Mouse (Mus musculus) right cerebral cortex, postnatal 14 days (tissue): Measurements from ENCODE around the gene Slc9b1.
A peak's percentile ranks its signal among the peaks of the same experiment; 100 is the strongest.

ENCODE experiments used
- DNase-seq: peaks from one replicate; pipeline ENCODE4 v3.0.0; 2022

Gene Slc9b1

DNA sequence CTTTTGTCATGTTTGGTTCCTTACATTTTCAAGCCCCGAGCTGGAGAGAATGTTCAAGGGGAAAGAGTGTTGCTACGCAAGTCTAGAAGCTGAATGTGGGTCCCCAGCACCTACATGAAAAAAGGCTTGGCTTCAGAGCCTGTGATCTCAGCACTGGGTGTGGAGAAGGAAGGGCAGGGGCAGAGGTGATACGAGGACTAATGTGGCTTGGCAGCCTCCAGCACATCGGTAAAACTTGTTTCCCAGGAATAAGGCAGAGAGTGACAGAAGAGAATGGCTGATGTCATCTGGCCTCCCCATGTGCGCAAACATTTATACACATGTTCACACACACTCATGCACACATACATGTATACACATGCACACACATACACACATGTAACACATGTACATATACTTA, 47.3 kb downstream of the Slc9b1 start:
- no peak for DNase-seq

DNA sequence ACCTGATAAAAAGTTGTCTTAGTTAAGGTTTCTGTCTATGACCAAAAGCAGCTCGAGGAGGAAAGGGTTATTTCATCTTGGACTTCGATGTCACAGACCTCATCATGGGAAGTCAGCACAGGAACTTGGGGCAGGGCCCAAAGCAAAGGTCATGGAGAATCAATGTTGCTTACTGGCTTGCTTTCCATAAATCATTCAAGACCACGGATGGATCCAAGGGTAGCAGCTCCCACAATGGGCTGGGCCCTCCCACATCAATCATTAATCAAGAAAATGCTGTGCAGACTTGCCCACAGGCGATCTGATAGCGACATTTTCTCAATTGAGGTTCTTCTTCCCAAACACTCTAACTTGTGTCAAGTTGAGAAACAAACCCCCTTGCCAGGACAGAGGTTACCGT, 48.3 kb downstream of the Slc9b1 start:
- DNase-seq = no peak

DNA sequence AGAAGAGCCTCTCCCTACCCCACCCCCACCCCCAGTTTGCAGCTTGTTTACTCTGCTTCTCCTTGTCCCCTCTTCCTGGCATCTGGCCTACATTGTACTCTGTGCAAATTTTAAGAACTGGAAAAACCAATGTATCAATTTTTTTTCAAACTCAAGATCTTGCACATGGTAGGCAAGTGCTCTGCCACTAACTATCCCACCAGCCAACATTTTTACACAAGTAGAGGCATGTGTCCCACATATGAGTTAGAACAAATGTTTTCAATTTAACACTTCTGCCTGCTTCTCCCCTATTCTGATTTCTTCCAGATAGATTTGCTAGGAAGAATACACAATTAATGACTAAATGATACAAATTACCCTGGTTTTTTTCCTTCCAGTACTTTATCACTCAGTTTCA, 49.3 kb downstream of the Slc9b1 start:
- DNase-seq = no peak

DNA sequence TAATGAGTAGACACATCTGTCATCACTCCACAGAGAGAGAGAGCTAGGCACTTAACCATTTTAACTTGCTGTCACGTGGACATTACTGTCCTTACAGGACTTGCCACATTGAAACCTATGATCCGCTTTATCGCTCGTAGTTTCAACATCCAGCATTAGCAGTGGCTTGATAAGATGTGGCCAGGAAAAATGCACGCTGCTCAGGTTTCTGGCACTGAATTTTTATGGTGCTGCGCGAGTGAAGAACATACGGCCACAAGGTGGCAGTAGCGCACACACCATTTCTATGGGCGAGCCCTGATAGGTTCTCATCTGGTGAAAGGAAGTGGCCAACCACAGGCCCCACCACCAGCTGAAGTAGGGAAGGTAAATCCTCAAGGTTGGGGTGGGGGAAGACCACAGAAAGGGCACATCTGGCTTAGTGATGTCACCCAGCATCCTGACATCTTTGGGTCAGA, 54.4 kb downstream of the Slc9b1 start:
- DNase-seq = peak; percentile 92

DNA sequence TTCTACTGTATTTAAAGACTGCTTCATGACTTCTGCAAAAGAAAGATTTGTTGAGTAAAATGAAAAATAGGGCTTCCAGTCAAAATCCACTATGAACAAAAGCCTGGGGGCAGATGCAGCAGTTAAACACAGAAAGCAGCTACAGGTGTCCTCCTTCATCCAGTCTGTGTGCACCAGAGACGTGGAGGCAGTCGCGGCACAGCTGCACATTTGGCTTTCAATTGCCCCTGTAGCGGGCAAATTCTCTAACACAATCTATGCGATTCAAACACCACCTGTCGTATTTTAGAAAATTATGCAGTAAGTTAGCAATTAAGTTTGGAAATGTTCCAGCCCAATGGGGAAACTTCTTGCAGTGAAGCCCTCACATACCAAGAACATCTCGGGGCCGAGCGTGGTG, 55.4 kb downstream of the Slc9b1 start:
- no peak for DNase-seq

DNA sequence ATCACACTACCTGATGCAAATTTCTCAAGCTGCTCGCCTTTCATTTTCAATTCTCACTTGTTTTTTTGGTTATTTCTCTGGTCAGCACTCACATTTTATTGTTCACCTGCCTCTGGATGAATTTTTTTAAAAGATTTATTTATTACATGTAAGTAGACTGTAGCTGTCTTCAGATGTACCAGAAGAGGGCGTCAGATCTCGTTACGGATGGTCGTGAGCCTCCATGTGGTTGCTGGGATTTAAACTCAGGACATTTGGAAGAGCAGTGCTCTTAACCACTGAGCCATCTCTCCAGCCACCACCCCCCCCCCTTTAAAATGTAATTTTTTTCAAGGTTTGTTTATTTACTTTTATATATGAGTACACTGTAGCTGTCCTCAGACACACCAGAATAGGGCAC, 56.0 kb downstream of the Slc9b1 start:
- DNase-seq = no peak

DNA sequence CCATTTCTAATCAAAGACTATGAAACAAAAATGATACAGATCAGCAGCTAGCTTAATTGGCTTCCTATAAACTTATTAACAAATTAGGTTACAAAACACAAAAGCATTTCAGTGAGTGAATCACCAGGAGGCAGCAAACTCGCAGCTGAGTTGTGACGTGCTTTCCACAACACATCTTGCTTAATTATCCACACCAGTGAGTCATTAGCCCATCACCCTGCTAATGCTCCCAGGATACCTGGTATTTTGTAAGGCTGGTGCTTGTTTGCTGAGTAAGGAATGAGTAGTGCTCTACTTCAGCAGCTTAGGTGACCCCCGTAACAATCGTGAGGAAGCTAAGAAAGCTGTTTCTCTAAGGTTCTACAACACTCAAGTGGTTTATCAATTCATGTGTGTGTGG, 56.8 kb downstream of the Slc9b1 start:
- no peak for DNase-seq

DNA sequence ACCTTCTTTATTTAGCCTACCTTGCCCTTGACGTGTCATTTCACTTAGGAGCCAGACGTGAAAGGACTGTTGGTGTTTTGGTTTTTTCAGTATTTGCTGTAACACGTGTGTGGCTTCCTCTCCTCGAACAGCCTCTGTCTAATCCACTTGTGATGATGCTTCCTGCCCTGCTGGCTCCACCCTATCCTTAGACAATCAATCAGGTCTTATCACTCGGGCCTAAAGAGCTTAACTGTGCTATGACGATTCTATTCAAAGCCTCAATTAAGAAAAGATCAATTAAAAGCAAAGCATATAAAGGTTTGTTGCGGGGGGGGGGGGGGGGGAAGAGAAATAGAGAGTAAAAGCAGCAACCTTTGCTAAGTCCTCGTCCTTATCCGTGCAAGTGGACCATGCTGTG, 59.5 kb downstream of the Slc9b1 start:
- DNase-seq = no peak

DNA sequence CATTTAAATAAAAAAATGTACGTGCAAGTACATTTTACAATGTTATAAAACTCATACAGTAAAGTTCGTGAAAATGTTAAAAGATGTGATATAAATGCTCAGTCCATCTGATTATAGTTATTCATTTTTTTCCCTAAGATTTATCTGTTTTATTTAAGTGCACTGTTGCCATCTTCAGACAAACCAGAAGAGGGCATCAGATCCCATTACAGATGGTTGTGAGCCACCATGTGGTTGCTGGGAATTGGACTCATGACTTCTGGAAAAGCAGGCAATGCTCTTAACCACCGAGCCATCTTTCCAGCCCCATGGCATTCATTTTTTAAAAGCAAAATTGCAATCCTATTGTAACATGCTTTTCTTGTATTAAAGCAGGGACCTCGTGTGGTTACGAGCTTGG, 61.4 kb downstream of the Slc9b1 start:
- DNase-seq = no peak

DNA sequence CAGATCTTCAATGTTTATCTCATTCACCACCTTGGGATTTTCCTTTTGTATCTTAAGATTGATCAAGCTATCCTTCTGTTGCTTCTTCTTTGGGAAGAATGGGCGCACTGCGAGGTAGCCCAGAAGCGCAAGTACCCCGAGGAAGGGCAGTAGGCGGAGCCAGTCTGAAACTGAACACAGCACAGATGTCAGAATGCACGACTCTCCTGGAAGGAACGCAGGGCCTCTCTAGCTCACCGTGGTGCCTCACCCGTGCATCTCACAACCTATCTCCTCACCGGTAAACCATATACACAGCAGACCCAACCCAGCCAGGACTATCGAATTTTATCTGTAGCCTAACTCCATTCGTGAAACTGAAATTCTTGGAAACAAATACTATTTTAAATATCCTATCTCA, 63.2 kb downstream of the Slc9b1 start:
- no peak for DNase-seq

DNA sequence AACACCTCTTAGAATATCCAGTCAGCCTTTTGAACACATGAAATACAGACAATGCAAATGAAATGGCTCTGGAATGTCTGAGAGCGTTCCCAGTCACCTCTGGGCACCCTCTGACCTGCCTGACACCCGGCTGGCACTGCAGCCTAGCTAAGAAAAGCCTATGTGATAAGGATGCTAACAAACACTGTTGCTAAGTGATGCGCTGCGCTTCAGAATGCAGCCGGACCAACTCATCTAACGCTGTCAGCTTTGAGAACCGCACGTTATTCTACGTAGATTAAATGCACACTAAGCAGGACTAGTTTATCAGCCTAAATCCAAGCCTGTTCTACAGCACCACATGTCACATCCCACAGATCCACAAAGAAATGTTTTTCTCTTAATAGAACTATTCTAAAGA, 64.0 kb downstream of the Slc9b1 start:
- no peak for DNase-seq

DNA sequence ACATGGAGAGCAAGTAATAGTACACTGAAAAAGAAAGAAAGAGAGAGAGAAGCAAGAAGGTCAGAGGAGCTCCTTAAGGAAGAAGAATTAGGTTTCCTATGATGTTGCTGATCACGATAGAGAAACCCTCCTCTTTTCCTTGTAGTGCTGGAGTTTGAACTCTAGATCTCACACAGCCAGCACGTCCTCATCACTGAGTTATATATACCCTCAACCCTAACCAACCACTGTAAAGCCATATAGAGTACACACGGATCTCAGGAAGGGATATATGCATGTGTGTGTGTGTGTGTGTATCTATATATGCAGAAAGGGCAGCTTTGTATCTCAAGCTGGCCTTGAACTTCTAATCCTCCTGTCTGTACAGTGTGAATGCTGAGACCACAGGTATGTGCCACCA, 69.4 kb downstream of the Slc9b1 start:
- no peak for DNase-seq

DNA sequence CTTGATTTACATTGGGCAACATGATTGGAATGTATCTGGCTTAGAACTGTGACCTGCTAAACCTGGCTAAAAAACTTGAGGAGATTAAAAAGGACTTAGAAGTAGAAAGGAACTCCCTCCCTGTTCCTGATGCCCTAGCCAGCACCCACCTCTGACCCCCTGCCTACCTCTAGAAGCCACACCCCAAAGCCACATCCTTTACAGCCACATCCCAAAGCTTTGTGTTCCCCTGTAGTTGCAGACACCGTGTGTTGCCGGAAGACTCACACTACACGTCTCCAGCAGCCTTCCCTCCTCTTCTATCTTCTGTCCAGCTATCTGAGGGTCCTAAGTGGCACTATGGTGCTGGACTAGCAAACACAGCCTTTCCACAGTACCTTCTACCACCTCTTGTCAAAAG, 70.0 kb downstream of the Slc9b1 start:
- DNase-seq = no peak

DNA sequence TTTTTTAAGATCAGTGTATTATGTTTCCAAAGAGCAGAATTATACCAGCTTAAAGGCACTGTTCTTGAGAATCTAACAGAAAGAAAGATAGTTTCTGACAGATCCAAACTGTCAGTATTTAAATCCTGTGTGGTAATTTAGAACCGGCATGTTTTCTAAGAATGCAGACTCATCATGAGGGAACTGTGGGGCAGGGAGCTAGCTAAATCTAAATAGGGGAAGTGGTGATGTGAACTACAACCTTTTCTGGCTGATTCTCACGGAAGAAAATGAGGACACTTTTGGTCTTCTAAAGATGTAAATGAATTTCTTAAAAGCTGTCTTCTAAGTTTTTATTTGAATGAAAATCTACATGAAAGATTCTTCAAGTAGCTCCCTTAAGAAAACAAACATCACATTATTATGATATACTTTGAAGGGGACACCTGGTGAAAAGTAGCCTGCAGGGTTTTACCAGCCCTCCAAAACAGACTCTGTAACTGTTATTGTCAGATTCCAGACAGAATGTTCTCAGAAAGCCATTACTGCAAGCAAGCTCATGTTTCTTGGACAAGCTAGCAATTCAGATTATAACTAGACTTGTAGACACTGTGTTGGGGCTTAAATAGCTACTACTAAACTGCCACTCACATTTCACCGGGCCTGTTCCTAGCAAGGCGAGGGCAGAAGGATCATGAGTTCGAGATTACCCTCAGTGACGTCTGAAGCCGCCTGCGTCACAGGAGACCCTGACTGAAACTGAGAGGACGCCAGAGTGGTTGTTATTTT, 72.9 kb downstream of the Slc9b1 start:
- DNase-seq = no peak

DNA sequence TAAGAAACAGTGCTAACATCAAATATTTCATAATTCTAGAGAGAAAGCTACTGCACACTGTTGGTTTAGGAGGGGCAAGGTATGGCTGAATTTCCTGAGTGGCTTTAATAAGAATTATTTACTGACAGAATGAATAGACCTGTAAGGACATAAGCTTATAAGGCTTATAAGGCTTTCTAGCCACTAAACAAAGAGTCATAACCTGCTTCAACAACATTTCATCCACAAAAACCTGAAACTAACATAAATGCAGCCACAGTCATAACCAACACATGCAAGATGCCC, 73.4 kb downstream of the Slc9b1 start:
- DNase-seq = no peak

DNA sequence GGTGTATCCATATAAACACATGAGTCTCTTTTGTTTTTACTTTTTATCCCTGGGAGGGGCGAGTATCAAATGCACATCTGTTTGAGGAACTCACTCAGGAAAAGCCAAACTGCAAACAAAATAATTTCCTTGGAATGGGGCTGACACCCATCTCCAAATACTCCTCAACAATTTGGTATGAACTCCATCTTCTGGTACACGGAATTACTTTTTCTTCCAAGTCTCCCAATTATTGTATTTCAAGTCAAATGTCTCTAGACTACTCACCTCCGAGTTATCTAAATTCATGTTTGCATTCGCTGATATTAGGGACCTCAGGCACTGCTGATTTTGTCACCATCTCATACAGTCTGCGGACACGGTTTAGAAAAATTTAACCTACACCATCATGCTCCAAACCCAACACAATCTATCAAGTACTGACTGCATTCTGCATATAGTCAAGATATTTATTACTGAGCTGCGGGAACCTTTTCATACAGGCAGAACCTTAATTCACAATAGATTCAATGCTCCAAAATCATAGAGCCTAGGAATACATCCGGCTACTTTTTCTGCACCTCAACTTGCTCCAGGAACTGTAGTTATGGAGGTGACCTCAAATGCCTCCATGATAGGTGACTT, 74.5 kb downstream of the Slc9b1 start:
- DNase-seq = no peak

DNA sequence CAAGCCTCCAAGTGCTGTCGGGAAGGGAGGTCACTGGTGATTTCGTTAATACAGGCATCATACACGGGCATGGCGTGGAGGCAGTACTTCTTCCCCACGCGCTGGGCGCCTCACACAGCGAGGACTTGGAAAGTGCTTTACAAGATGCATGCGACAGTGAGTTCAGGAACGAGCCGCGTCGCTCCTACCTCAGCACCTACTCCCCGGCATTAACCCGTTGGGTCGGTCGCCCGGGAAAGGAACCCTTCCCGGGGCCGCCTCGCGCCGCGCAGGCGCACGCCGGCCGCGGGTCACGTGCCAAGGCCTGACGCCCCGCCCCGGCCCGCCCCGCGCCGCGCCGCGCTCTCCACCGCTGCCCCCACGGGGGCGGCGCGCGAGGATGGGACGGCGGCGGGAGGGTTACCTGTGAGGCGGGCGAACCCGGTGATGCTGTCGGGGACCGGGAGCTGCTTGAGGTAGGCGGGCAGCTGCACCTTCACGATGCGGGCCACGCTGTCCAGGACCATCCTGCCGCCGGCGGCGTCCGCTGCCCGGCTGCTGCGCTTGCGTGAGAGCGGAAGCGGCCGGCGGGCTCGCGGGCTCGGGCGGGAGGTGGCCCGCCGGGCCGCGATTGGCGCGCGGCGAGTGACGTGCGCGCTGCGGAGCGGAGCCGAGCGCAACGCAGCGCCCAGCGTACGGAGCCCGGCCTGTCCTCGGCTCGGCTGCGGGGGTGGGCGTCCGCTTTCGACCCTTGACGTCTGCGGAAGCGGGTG, 75.2 kb downstream of the Slc9b1 start:
- DNase-seq = peak; percentile 81

DNA sequence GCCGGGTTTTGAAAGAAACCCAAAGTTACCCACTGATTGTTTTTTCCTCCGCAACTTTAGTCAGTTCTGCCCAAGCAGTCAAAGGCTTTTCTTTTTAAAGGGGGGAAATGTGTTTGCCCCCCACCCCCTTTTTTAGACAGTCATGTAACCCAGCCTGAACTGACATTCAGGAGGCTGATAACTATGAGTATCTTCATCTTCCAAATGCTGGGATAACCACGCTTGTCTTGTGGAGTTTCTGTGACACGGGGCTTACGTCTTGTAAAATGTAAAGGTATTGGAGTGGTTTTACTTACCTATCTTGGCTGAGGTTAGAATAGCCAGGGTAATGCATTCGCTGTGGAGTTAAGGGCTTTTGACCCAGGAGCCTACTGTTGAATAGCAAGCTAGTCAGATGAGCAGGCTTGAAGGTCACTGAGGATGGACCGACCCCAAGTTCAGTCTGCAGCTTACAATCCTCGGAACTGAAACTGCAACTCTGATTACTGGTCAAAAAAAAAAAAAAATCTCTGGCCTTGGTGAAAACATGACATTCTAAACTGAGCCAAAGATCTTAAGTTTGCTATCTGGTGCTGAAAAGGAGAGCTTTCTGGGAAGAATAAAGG, 75.9 kb downstream of the Slc9b1 start, which contains the start of gene Cisd2:
Gene Cisd2 (minus strand): TSS at position 318 of the 605 bp plus-strand sequence.
- no peak for DNase-seq

DNA sequence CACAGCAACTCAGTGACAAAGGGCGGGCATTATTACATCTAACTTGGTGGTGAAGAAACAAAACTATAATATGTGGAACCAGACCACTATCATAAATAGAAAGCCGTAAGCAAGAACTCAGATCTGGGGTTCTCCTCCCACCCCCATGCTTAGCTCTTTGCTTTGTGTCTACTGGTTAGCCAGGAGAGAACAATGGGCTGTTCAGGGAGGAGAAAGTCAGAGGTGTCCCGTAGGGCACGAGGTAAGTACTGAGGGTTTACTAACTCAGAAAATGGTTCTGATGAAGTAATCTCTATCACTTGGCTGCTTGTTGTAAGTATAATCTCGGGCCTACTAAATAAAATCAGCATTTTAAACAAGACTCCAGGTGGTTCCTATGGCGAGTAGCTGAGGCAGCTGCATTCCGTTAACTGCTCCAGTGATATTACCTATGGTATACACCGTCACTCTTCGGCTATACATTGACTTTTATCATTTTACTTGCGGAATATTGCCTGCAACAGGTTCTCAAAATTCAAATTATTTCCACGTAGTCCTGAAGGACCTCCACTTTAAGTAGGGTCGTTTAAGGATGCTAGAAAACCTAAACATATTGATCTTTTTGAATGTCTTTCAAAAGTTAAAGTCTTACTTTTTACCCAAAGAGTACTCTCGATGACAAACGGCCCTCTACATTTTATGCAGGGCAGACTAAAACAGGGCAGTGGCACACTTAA, 89.2 kb downstream of the Slc9b1 start:
- DNase-seq = no peak

DNA sequence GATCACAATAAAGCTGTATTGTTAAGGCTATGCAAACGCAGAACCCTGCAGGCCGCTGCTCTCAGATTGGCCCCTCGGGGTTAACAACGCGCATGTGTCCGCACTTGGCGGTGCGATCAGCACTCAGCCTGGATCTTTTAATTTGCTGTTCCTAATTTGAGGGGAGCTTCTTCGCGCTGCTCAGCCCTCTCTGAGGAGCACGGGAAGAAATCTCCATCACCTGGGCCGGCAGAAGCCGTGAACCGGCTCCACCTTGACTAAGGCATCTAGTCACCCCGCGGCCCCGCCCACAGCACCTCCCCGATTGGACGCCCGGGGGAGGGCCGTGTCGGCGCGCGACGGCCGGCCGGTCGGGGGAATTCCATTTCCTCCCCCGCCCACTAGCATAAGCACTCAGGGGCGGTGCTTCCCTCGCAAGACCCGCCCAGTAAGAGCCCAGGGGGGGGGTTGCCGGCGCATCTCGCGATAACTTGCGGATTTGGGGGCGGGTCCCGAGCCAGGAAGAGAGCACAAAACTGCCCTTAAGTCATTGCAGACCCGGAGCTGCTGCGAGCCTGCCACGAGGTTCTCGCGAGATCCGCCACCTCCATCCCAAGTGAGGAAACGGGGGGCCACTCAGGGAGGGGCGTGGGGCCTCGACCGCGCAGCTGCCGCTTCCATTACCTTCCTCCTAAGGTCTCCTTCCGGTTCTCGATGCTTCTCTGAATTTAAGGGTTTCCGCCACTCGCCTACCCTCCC, 90.1 kb downstream of the Slc9b1 start, which contains the start of gene Ube2d3:
Gene Ube2d3 (plus strand): TSS at position 392 of the 738 bp plus-strand sequence.
- peak; percentile 98 for DNase-seq

DNA sequence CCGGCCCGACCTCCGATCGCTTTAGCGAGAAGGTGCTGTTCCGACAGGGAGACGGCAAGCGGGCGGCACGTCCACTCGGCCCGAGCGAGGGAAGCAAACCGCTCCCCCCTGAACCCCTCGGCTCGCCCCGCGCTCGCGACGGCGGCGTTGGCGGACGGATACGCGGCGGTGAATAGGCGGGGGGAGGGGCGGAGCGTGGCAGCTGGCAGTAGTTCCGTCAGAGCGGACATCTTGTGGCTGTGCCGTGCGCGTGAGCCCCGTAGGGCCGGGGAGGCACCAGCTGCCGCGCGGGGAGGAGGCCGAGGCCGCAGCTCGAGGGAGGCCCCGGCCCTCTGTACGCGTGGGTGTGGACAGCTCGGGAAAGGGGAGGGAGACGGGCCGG, 90.7 kb downstream of the Slc9b1 start:
- peak; percentile 98 for DNase-seq

DNA sequence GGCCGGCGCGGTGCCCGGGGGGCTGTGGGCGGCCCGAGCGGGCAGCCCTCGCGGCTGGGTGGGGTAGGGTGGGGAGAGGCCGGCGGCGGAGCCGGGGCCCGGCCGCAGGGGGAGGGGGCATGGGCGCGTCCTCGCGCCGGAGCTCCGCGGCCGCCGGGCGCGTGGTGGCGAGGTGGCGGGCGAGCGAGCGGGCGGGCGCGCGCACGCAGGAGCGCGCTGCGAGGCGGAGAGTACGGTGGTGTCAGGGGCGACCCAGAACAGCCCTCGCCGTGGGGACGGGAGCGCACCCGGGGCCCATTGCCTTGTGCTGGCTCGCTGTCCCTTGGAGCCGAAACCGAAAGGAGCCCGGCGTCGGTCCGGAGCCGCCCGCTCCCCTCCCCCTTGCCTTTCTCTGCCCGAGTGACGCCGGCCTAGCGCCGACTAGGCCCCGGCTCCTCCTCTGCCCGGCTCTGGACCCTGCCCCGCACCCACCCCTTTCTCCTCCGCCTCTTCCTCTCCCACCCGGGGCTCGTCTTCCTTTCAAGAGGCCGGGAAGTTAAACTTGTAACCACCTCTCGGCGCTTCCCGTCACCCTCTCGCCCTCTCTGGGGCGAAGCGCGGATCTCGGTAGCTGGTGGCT, 91.2 kb downstream of the Slc9b1 start:
- DNase-seq = peak; percentile 75
